Comparison of ENCODE assay signal across 12 mouse cellular contexts in genomic region chr11:96309288-96309687, GRCm38 (mm10). TPM values are rescaled to one million over a fixed set of nuclear protein-coding genes. Genes with fewer than 3 reads are reported as not detected.
DNase-seq lines count a peak whose midpoint lies in the region; ATAC-seq and TF ChIP-seq lines count a peak whose summit lies in the region.
"Had no signal": no experiment of that assay in that cellular context is flagged by ENCODE, and none has a peak within 500 bp of the region (broad histone marks: within the 10 kb centered on the region; RNA-seq: fewer than 3 reads in every experiment).

No protein-coding gene starts in this region.

- peaks cover 20% of the 10 kb centered on the region for H3K4me1 ChIP-seq in testis, adult 2 months (ENCODE audit: control insufficient read depth, insufficient read depth, low read length)
- peaks cover 69% of the 10 kb centered on the region for H3K4me1 ChIP-seq in kidney, embryonic 16.5 days (ENCODE audit: insufficient read depth, low read length)
- no peaks in the 10 kb centered on the region for H3K4me1 ChIP-seq in stomach, postnatal 0 days (replicated peaks; ENCODE audit: control insufficient read depth, insufficient read depth)

- TF ChIP-seq EP300 in stomach, postnatal 0 days (optimal IDR thresholded peaks at IDR 0.05): no peak

- no peaks in the 10 kb centered on the region for H3K9me3 ChIP-seq in kidney, embryonic 16.5 days (ENCODE audit: low read length)
- no peaks in the 10 kb centered on the region for H3K9me3 ChIP-seq in stomach, postnatal 0 days (ENCODE audit: control insufficient read depth, low read length)
- H3K9me3 ChIP-seq: embryonic facial prominence, embryonic 10.5 days had no signal

- no peak for DNase-seq in testis, postnatal 14 days (ENCODE audit: low spot score)
- peak; percentile 80 for DNase-seq in lung, postnatal 10 days
- no peak for DNase-seq in stomach, postnatal 0 days (ENCODE audit: low spot score)
- no peak for DNase-seq in layer of hippocampus, postnatal 14 days (ENCODE audit: low spot score in 2 of 2)
- no peak for DNase-seq in heart, adult 11 months
- DNase-seq: heart, adult 2 months; thymus, postnatal 36 days had no signal

- peak overlapping the region; percentile 90 for H3K4me2 ChIP-seq in kidney, embryonic 16.5 days (replicated peaks; ENCODE audit: low read depth, low read length)
- H3K4me2 ChIP-seq in stomach, postnatal 0 days (replicated peaks; ENCODE audit: low read depth): peak overlapping the region; percentile 72

- 0 out of 2 replicates have a peak, but pooled peaks have one; percentile 20 for ATAC-seq in kidney, embryonic 16.5 days (ENCODE audit: low FRiP score, low TSS enrichment)
- ATAC-seq in stomach, postnatal 0 days (ENCODE audit: low FRiP score, low TSS enrichment): no peak
- no peak for ATAC-seq in frontal cortex, adult (ENCODE audit: low TSS enrichment)
- ATAC-seq: forebrain, embryonic 16.5 days had no signal

- 8% methylated on average over 4 of the region's 4 CpGs for WGBS in kidney, embryonic 16.5 days
- 32% methylated on average over 4 of the region's 4 CpGs for WGBS in stomach, postnatal 0 days

- no peaks in the 10 kb centered on the region for H3K36me3 ChIP-seq in testis, adult 2 months (ENCODE audit: control insufficient read depth, insufficient read depth, low read length)
- no peaks in the 10 kb centered on the region; the same call in 1 of the 2 replicates for H3K36me3 ChIP-seq in kidney, embryonic 16.5 days (ENCODE audit: insufficient read depth, low read length)
- H3K36me3 ChIP-seq in stomach, postnatal 0 days (ENCODE audit: control insufficient read depth, insufficient read depth, low read length): no peaks in the 10 kb centered on the region
- H3K36me3 ChIP-seq: embryonic facial prominence, embryonic 10.5 days had no signal

- no peak overlapping the region for H3K4me3 ChIP-seq in testis, adult 2 months (ENCODE audit: control insufficient read depth, low read depth, low read length)
- peak overlapping the region; percentile 71 for H3K4me3 ChIP-seq in kidney, embryonic 16.5 days (ENCODE audit: low read length)
- H3K4me3 ChIP-seq in stomach, postnatal 0 days (ENCODE audit: low read depth, low read length): peak overlapping the region; percentile 31; the same call in 1 of the 2 replicates
- H3K4me3 ChIP-seq: embryonic facial prominence, embryonic 10.5 days; heart, adult 2 months had no signal

- no peak for TF ChIP-seq POLR2A in testis, adult 2 months (IDR thresholded peaks at IDR 0.05; ENCODE audit: control insufficient read depth, low read depth, low read length)

- no peak for TF ChIP-seq CTCF in testis, adult 2 months (IDR thresholded peaks at IDR 0.05; ENCODE audit: control insufficient read depth, insufficient read depth, insufficient replicate concordance, low read depth, low read length)
- no peak for TF ChIP-seq CTCF in stomach, postnatal 0 days (IDR thresholded peaks at IDR 0.05; ENCODE audit: low read depth)

- peak overlapping the region; percentile 65 for H3K27ac ChIP-seq in testis, adult 2 months (ENCODE audit: control insufficient read depth, insufficient read depth, low read depth, low read length)
- peak overlapping the region; percentile 99 for H3K27ac ChIP-seq in kidney, embryonic 16.5 days (ENCODE audit: low read length)
- H3K27ac ChIP-seq in stomach, postnatal 0 days (replicated peaks): peak overlapping the region; percentile 86
- H3K27ac ChIP-seq: embryonic facial prominence, embryonic 10.5 days; heart, adult 2 months had no signal

- peaks cover 13% of the 10 kb centered on the region for H3K27me3 ChIP-seq in testis, adult 2 months (ENCODE audit: control insufficient read depth, insufficient read depth, low read length)
- H3K27me3 ChIP-seq in kidney, embryonic 16.5 days (ENCODE audit: insufficient read depth, low read length): no peaks in the 10 kb centered on the region
- H3K27me3 ChIP-seq in stomach, postnatal 0 days (ENCODE audit: control insufficient read depth, insufficient read depth, low read length): 0 out of 2 replicates have a peak, but pooled peaks cover 2% of the 10 kb centered on the region

- H3K9ac ChIP-seq in kidney, embryonic 16.5 days (replicated peaks; ENCODE audit: low read length): peak overlapping the region; percentile 90
- H3K9ac ChIP-seq in stomach, postnatal 0 days (ENCODE audit: low read length): peak overlapping the region; percentile 64; the same call in 1 of the 2 replicates

RNA-seq across cellular contexts. Expression of gene Hoxb5, which starts 6.2 kb away (rescaled TPM):
- polyA plus RNA-seq in testis, adult 2 months (2012; rRNA removed): 0.14 and 0.67 TPM in 2 replicates
- polyA plus RNA-seq in kidney, embryonic 16.5 days (2015; fragmentation: Nextera tagmentation; extraction: Ambion mirVana): 19.2 and 24.3 TPM in 2 replicates
- polyA plus RNA-seq in stomach, postnatal 0 days (2015; fragmentation: Nextera tagmentation; extraction: Ambion mirVana): 7.5 and 8.2 TPM in 2 replicates
- total RNA-seq in layer of hippocampus, postnatal 14 days (2021): not detected
- polyA plus RNA-seq: forebrain, embryonic 16.5 days had no signal

RNA-seq across cellular contexts. Expression of gene Hoxb4, which starts 8.8 kb away (rescaled TPM):
- 0.07 and 1.3 TPM in 2 replicates for polyA plus RNA-seq in testis, adult 2 months (2012; rRNA removed)
- 4.1 and 6.2 TPM in 2 replicates for polyA plus RNA-seq in kidney, embryonic 16.5 days (2015; fragmentation: Nextera tagmentation; extraction: Ambion mirVana)
- polyA plus RNA-seq in stomach, postnatal 0 days (2015; fragmentation: Nextera tagmentation; extraction: Ambion mirVana): 1.2 and 1.6 TPM in 2 replicates
- total RNA-seq in layer of hippocampus, postnatal 14 days (2021): not detected
- polyA plus RNA-seq: forebrain, embryonic 16.5 days had no signal

RNA-seq across cellular contexts. Expression of gene Hoxb3, which starts 13.8 kb away (rescaled TPM):
- polyA plus RNA-seq in testis, adult 2 months (2012; rRNA removed): 5.6 and 6.7 TPM in 2 replicates
- 3.7 and 4.3 TPM in 2 replicates for polyA plus RNA-seq in kidney, embryonic 16.5 days (2015; fragmentation: Nextera tagmentation; extraction: Ambion mirVana)
- polyA plus RNA-seq in stomach, postnatal 0 days (2015; fragmentation: Nextera tagmentation; extraction: Ambion mirVana): 0.94 and 0.97 TPM in 2 replicates
- not detected for total RNA-seq in layer of hippocampus, postnatal 14 days (2021)
- polyA plus RNA-seq: forebrain, embryonic 16.5 days had no signal

RNA-seq across cellular contexts. Expression of gene Hoxb6, which starts 17.0 kb away (rescaled TPM):
- polyA plus RNA-seq in testis, adult 2 months (2012; rRNA removed): 0.15 and 3.4 TPM in 2 replicates
- 50.3 and 55.7 TPM in 2 replicates for polyA plus RNA-seq in kidney, embryonic 16.5 days (2015; fragmentation: Nextera tagmentation; extraction: Ambion mirVana)
- 6.9 and 7.9 TPM in 2 replicates for polyA plus RNA-seq in stomach, postnatal 0 days (2015; fragmentation: Nextera tagmentation; extraction: Ambion mirVana)
- not detected for total RNA-seq in layer of hippocampus, postnatal 14 days (2021)
- total RNA-seq: heart, adult 2 months had no signal
- polyA plus RNA-seq: embryonic facial prominence, embryonic 10.5 days; forebrain, embryonic 16.5 days; heart, adult 2 months had no signal

RNA-seq across cellular contexts. Expression of gene Hoxb7, which starts 22.9 kb away (rescaled TPM):
- polyA plus RNA-seq in testis, adult 2 months (2012; rRNA removed): 1.6 TPM in 1 of 2 replicates, not detected in the other
- 60.9 and 68.3 TPM in 2 replicates for polyA plus RNA-seq in kidney, embryonic 16.5 days (2015; fragmentation: Nextera tagmentation; extraction: Ambion mirVana)
- 5.5 and 6.0 TPM in 2 replicates for polyA plus RNA-seq in stomach, postnatal 0 days (2015; fragmentation: Nextera tagmentation; extraction: Ambion mirVana)
- not detected for total RNA-seq in layer of hippocampus, postnatal 14 days (2021)
- total RNA-seq: heart, adult 2 months had no signal
- polyA plus RNA-seq: embryonic facial prominence, embryonic 10.5 days; forebrain, embryonic 16.5 days; heart, adult 2 months had no signal
